Mouse (Mus musculus) spleen, postnatal 10 days (tissue): ENCODE results near the gene Avpi1.

Experiments
- DNase-seq, 2 experiments: peaks; one replicate each; pipeline ENCODE4 v3.0.0; 2021 to 2022; ENCODE audit warnings: low spot score in 2 of 2

Avpi1 gene

GRCm38 (mm10) chr19:42144541-42145167 lies 15.8 kb upstream of the Avpi1 start:
- DNase-seq = peak; percentile 61 to 91

- no peak for DNase-seq
Measured at GRCm38 (mm10) chr19:42144067-42144466, 15.2 kb upstream of the Avpi1 start.

GRCm38 (mm10) chr19:42142757-42143156 lies 13.9 kb upstream of the Avpi1 start:
- no peak for DNase-seq

- DNase-seq = no peak
Measured at GRCm38 (mm10) chr19:42141998-42142397, 13.1 kb upstream of the Avpi1 start.

- DNase-seq = no peak
Measured at GRCm38 (mm10) chr19:42139724-42140517, 11.1 kb upstream of the Avpi1 start.

- DNase-seq = no peak
Measured at GRCm38 (mm10) chr19:42138517-42139285, 9.8 kb upstream of the Avpi1 start.

- no peak for DNase-seq
Measured at GRCm38 (mm10) chr19:42137167-42137672, 8.4 kb upstream of the Avpi1 start.

GRCm38 (mm10) chr19:42136126-42136525 lies 7.3 kb upstream of the Avpi1 start:
- no peak for DNase-seq

- no peak for DNase-seq
Measured at GRCm38 (mm10) chr19:42135070-42135469, 6.2 kb upstream of the Avpi1 start.

GRCm38 (mm10) chr19:42131101-42131500 lies 2.2 kb upstream of the Avpi1 start:
- no peak for DNase-seq

- DNase-seq = no peak
Measured at GRCm38 (mm10) chr19:42130294-42130606, 1.4 kb upstream of the Avpi1 start.

GRCm38 (mm10) chr19:42129509-42130293 lies 842 bp upstream of the Avpi1 start:
- DNase-seq = no peak

- DNase-seq = no peak
Measured at GRCm38 (mm10) chr19:42128052-42128740, 663 bp downstream of the Avpi1 start.

GRCm38 (mm10) chr19:42127024-42127423 lies 1.8 kb downstream of the Avpi1 start:
- no peak for DNase-seq

GRCm38 (mm10) chr19:42126219-42126605 lies 2.6 kb downstream of the Avpi1 start:
- no peak for DNase-seq

- DNase-seq = no peak
Measured at GRCm38 (mm10) chr19:42125501-42126218, 3.2 kb downstream of the Avpi1 start.

- no peak for DNase-seq
Measured at GRCm38 (mm10) chr19:42124684-42125083, 4.2 kb downstream of the Avpi1 start.

GRCm38 (mm10) chr19:42120451-42120850 lies 8.4 kb downstream of the Avpi1 start:
- no peak for DNase-seq

- no peak for DNase-seq
Measured at GRCm38 (mm10) chr19:42118596-42118995, 10.3 kb downstream of the Avpi1 start.

GRCm38 (mm10) chr19:42118142-42118541 lies 10.7 kb downstream of the Avpi1 start:
- no peak for DNase-seq
